Mouse (Mus musculus): ENCODE results near the gene Gdpd3.

DNA sequence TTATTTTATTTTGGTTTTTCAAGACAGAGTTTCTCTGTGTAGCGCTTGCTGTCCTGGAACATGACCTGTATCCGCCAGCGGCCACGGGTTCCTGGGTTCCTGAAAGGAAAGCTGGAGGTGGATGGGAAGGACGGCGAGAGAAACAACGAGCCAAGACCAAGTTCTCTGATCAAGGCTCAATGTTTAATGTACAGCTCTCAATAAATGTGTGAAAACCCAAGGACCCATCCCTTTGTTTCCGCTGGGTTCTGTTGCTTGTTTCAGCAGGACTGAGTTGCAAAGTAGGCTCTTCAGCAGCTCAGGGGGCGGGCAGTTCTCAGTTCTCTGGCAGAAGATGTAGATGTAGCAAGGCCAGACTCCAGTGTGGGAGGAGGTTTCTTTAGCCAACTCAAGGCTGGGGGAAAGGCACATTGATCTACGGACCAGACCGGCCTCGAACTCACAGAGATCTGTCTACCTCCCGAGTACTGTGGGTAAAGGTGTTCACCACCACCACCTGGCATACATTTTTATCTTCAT is 24.1 kb upstream of the Gdpd3 start:
- TF ChIP-seq POLR2A (IDR thresholded peaks at IDR 0.05; ENCODE audit: borderline replicate concordance, extremely low read depth, insufficient read depth, insufficient read length, poor library complexity, severe bottlenecking) (no peak), CTCF (IDR thresholded peaks at IDR 0.05; ENCODE audit: borderline replicate concordance, extremely low read depth, insufficient read depth, insufficient read length) (no peak)
